Mouse (Mus musculus): ENCODE data around the gene Rnd1. TPM values are rescaled to one million over a fixed set of nuclear protein-coding genes. Genes with fewer than 3 reads are reported as not detected.

Gene Rnd1
- 12.6 and 16.7 TPM in 2 replicates for polyA plus RNA-seq (2015; fragmentation: Nextera tagmentation; extraction: Ambion mirVana)

DNA sequence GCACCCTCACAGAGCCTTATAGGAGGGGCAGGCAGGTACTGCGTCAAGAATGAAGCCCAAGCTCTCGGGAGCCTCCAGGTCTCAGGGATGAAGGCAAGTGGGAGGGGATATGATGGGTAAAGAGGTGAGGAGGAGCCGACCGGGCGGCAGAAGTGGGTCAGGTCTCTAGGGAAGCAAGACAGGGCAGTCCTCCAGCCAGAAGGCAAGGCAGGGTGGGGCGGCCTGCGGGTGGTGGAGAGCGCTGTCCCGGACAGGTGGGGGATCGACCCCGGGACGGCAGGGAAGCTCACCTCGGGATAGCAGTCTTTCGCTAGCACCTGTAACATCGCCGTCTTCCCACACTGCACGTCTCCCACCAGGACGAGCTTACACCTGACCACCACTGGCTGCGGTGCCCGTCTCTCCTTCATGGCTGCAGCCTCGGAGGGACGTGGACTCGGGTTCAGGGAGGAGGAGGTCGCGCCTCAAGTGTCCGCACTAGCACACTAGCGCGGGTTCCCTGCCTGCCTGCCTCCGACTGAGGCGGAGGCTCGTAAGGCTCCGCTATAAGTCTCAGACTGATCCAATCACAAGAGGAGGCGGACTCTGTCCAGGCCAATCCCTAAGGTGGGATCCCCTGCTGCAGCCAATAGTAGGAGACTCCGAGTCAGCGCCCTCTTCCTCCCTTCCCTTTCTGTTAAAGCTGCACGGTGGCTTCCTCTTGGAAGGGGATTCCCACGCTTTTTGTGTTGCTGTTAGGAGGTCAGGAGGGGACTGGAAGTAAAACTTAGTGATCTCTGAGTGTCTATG lies at the start of gene Rnd1:
TSS of gene Rnd1 (minus strand) at position 522 of the 789 bp plus-strand sequence.
- H3K4me3 ChIP-seq (ENCODE audit: low read length), result peak within 1 kb of the TSS; percentile 54
- H3K9me3 ChIP-seq (ENCODE audit: control insufficient read depth, low read length), result no peaks in the 10 kb centered on the region
- H3K9ac ChIP-seq (ENCODE audit: low read depth, low read length), result peak within 1 kb of the TSS; percentile 63
- peak within 1 kb of the TSS; percentile 85 for H3K4me2 ChIP-seq (ENCODE audit: low read length)
- peaks cover 32% of the 10 kb centered on the region for H3K4me1 ChIP-seq (ENCODE audit: control insufficient read depth, insufficient read depth, low read depth, low read length)
- no peaks in the 10 kb centered on the region for H3K36me3 ChIP-seq (ENCODE audit: control insufficient read depth, insufficient read depth, low read length)
- WGBS, result 1% methylated on average over 37 of the region's 37 CpGs
- H3K27ac ChIP-seq (ENCODE audit: low read depth, low read length), result no peak within 1 kb of the TSS
- peak; percentile 96 for ATAC-seq
- H3K27me3 ChIP-seq (replicated peaks; ENCODE audit: control insufficient read depth, insufficient read depth, low read length), result no peaks in the 10 kb centered on the region

DNA sequence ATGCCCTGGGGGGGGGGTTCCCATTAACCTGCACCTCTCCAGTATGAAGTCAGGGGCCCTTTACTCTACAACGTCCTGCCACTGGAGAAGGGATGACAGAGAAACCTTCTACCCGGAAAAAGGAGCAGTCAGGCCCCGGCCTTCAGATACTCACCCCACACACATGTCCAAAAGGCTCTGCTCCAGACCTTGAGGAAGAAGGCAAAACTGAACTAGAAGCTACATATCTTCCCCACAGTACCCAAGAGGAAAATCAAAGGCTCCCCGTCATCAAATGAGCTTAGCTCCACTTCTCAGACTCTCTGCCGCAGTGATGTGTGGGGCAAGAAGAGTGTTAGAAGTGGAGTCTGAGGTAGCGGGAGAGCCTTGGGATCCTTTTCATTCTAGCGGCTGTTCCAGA lies 49.5 kb upstream of the Rnd1 start:
- peak overlapping the region; percentile 99 for H3K4me2 ChIP-seq (ENCODE audit: low read length)
- H3K27ac ChIP-seq (ENCODE audit: low read depth, low read length), result no peak overlapping the region
- no peak overlapping the region for H3K9ac ChIP-seq (ENCODE audit: low read depth, low read length)
- WGBS, result 52% methylated on average over 7 of the region's 7 CpGs
- H3K4me1 ChIP-seq (ENCODE audit: control insufficient read depth, insufficient read depth, low read depth, low read length), result peaks cover 16% of the 10 kb centered on the region
- ATAC-seq, result no peak
- peaks cover 4% of the 10 kb centered on the region; the same call in 1 of the 2 replicates for H3K27me3 ChIP-seq (replicated peaks; ENCODE audit: control insufficient read depth, insufficient read depth, low read length)
- H3K36me3 ChIP-seq (ENCODE audit: control insufficient read depth, insufficient read depth, low read length), result no peaks in the 10 kb centered on the region
- no peaks in the 10 kb centered on the region for H3K9me3 ChIP-seq (ENCODE audit: control insufficient read depth, low read length)
- peak overlapping the region; percentile 55; the same call in 1 of the 2 replicates for H3K4me3 ChIP-seq (ENCODE audit: low read length)

DNA sequence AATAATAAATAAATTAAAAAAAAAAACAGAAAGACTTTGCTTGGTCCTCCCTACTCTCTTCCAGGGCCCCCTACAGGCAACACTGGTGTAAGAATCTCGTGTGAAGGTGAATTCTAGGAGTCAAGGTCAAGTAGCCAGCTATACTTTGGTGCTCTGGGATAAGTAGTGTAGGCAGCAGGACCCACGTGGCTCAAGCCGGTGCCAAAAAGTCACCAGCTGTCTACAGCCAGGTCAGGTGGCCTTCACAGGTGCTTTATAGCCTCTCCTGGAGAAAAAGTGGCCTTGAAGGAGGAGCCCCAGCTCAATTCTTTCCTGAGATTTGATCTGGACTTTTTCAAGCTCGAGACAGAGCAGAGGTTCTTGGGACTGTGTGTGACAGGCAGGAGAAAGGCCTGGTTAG lies 48.8 kb upstream of the Rnd1 start:
- Histone ChIP-seq H3K4me2 (ENCODE audit: low read length) (no peak overlapping the region), H3K27me3 (replicated peaks; ENCODE audit: control insufficient read depth, insufficient read depth, low read length) (peaks cover 4% of the 10 kb centered on the region; the same call in 1 of the 2 replicates), H3K4me3 (ENCODE audit: low read length) (no peak overlapping the region), H3K27ac (ENCODE audit: low read depth, low read length) (no peak overlapping the region), H3K36me3 (ENCODE audit: control insufficient read depth, insufficient read depth, low read length) (no peaks in the 10 kb centered on the region), H3K9ac (ENCODE audit: low read depth, low read length) (no peak overlapping the region), H3K4me1 (ENCODE audit: control insufficient read depth, insufficient read depth, low read depth, low read length) (peaks cover 16% of the 10 kb centered on the region), H3K9me3 (ENCODE audit: control insufficient read depth, low read length) (no peaks in the 10 kb centered on the region)
- 78% methylated on average over 4 of the region's 4 CpGs for WGBS
- ATAC-seq, result no peak

DNA sequence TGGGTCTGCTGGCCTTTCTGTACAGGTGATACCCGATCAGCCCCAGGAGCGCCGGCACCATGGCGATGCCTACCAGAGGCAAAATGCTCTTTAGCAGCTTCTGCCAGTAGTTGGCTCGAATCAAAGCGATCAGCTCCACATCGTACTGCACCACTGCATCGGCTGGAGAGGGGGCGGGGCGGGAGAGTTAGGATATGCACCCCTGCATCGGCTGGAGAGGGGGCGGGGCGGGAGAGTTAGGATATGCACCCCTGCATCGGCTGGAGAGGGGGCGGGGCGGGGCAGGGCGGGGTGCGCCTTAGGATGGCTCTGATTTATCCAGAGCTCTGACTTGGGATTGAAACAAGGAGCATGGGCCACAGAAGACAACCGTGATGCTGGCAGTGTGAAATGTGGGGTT lies 47.2 kb upstream of the Rnd1 start:
- no peaks in the 10 kb centered on the region for H3K9me3 ChIP-seq (ENCODE audit: control insufficient read depth, low read length)
- H3K4me1 ChIP-seq (ENCODE audit: control insufficient read depth, insufficient read depth, low read depth, low read length), result peaks cover 16% of the 10 kb centered on the region
- no peak overlapping the region for H3K4me3 ChIP-seq (ENCODE audit: low read length)
- no peak for ATAC-seq
- peaks cover 4% of the 10 kb centered on the region; the same call in 1 of the 2 replicates for H3K27me3 ChIP-seq (replicated peaks; ENCODE audit: control insufficient read depth, insufficient read depth, low read length)
- no peaks in the 10 kb centered on the region for H3K36me3 ChIP-seq (ENCODE audit: control insufficient read depth, insufficient read depth, low read length)
- WGBS, result 26% methylated on average over 19 of the region's 19 CpGs
- no peak overlapping the region for H3K27ac ChIP-seq (ENCODE audit: low read depth, low read length)
- H3K9ac ChIP-seq (ENCODE audit: low read depth, low read length), result no peak overlapping the region
- peak overlapping the region; percentile 20 for H3K4me2 ChIP-seq (ENCODE audit: low read length)

- Histone ChIP-seq H3K27me3 (replicated peaks; ENCODE audit: control insufficient read depth, insufficient read depth, low read length) (peaks cover 4% of the 10 kb centered on the region; the same call in 1 of the 2 replicates), H3K4me1 (ENCODE audit: control insufficient read depth, insufficient read depth, low read depth, low read length) (peaks cover 11% of the 10 kb centered on the region), H3K36me3 (ENCODE audit: control insufficient read depth, insufficient read depth, low read length) (no peaks in the 10 kb centered on the region), H3K9ac (ENCODE audit: low read depth, low read length) (no peak overlapping the region), H3K27ac (ENCODE audit: low read depth, low read length) (no peak overlapping the region), H3K9me3 (ENCODE audit: control insufficient read depth, low read length) (no peaks in the 10 kb centered on the region), H3K4me2 (ENCODE audit: low read length) (no peak overlapping the region), H3K4me3 (ENCODE audit: low read length) (no peak overlapping the region)
- ATAC-seq, result no peak
- WGBS, result 66% methylated on average over 14 of the region's 14 CpGs
Measured at GRCm38 (mm10) chr15:98722854-98723253, 45.6 kb upstream of the Rnd1 start.

- ATAC-seq, result no peak
- H3K27ac ChIP-seq (ENCODE audit: low read depth, low read length), result no peak overlapping the region
- WGBS, result 67% methylated on average over 8 of the region's 8 CpGs
Measured at GRCm38 (mm10) chr15:98722191-98722590, 44.9 kb upstream of the Rnd1 start.

GRCm38 (mm10) chr15:98717301-98717700 lies 40.0 kb upstream of the Rnd1 start:
- Histone ChIP-seq H3K9ac (ENCODE audit: low read depth, low read length) (no peak overlapping the region), H3K4me2 (ENCODE audit: low read length) (no peak overlapping the region), H3K36me3 (ENCODE audit: control insufficient read depth, insufficient read depth, low read length) (no peaks in the 10 kb centered on the region), H3K27me3 (replicated peaks; ENCODE audit: control insufficient read depth, insufficient read depth, low read length) (no peaks in the 10 kb centered on the region), H3K4me3 (ENCODE audit: low read length) (no peak overlapping the region), H3K4me1 (ENCODE audit: control insufficient read depth, insufficient read depth, low read depth, low read length) (no peaks in the 10 kb centered on the region), H3K27ac (ENCODE audit: low read depth, low read length) (no peak overlapping the region), H3K9me3 (ENCODE audit: control insufficient read depth, low read length) (no peaks in the 10 kb centered on the region)
- no peak for ATAC-seq
- WGBS, result 70% methylated on average over 16 of the region's 16 CpGs

More at GRCm38 (mm10) chr15:98722191-98722590, 44.9 kb upstream of the Rnd1 start:
- H3K4me1 ChIP-seq (ENCODE audit: control insufficient read depth, insufficient read depth, low read depth, low read length), result peaks cover 5% of the 10 kb centered on the region
- no peak overlapping the region for H3K9ac ChIP-seq (ENCODE audit: low read depth, low read length)
- no peaks in the 10 kb centered on the region for H3K9me3 ChIP-seq (ENCODE audit: control insufficient read depth, low read length)
- no peak overlapping the region for H3K4me2 ChIP-seq (ENCODE audit: low read length)
- no peaks in the 10 kb centered on the region for H3K36me3 ChIP-seq (ENCODE audit: control insufficient read depth, insufficient read depth, low read length)
- H3K27me3 ChIP-seq (replicated peaks; ENCODE audit: control insufficient read depth, insufficient read depth, low read length), result peaks cover 4% of the 10 kb centered on the region; the same call in 1 of the 2 replicates
- H3K4me3 ChIP-seq (ENCODE audit: low read length), result no peak overlapping the region

DNA sequence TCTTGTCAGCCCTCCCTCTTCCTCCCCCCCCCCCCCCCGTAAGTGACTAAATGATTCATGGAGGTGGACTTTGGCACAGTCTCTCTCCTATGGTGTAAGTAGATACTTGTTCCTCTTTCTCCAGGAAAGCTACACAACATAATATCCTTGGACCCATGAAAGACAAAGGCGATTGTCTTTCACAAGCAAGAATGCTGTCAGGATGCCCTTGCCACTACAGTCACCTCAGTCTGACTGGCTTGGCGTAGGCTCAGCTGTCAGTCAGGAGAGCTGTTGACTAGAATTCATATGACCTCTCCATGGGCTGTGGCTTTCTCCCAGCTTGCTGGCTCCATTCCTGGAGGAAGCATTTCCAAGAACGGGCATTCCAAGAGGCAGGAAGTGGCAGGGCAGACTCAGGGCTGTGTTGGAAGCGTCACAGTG lies 37.0 kb upstream of the Rnd1 start:
- ATAC-seq, result no peak
- Histone ChIP-seq H3K4me1 (ENCODE audit: control insufficient read depth, insufficient read depth, low read depth, low read length) (no peaks in the 10 kb centered on the region), H3K36me3 (ENCODE audit: control insufficient read depth, insufficient read depth, low read length) (no peaks in the 10 kb centered on the region), H3K9ac (ENCODE audit: low read depth, low read length) (no peak overlapping the region), H3K4me3 (ENCODE audit: low read length) (no peak overlapping the region), H3K4me2 (ENCODE audit: low read length) (no peak overlapping the region), H3K27me3 (replicated peaks; ENCODE audit: control insufficient read depth, insufficient read depth, low read length) (no peaks in the 10 kb centered on the region), H3K9me3 (ENCODE audit: control insufficient read depth, low read length) (no peaks in the 10 kb centered on the region), H3K27ac (ENCODE audit: low read depth, low read length) (no peak overlapping the region)
- 54% methylated on average over 4 of the region's 5 CpGs for WGBS

DNA sequence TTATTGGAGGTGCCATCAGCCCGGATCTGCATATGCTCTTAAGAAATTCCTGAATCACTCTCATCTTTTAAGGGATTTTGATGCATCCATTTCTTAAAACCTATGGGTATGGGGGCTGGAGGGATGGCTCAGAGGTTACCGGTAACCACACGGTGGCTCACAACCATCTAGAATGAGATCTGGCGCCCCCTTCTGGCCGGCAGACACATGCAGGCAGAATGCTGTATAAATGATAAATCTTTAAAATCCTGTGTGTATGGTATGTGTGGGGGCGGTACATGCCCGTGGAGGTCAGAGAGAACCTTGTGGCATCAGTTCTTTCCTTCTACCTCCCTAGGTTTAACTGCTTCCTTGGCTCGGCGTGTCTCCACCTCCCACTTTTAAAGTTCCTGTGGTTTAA lies 33.2 kb upstream of the Rnd1 start:
- no peak overlapping the region for H3K4me3 ChIP-seq (ENCODE audit: low read length)
- H3K4me1 ChIP-seq (ENCODE audit: control insufficient read depth, insufficient read depth, low read depth, low read length), result peaks cover 4% of the 10 kb centered on the region; the same call in 1 of the 2 replicates
- peaks cover 2% of the 10 kb centered on the region; the same call in 1 of the 2 replicates for H3K27me3 ChIP-seq (replicated peaks; ENCODE audit: control insufficient read depth, insufficient read depth, low read length)
- H3K27ac ChIP-seq (ENCODE audit: low read depth, low read length), result no peak overlapping the region
- H3K4me2 ChIP-seq (ENCODE audit: low read length), result no peak overlapping the region
- H3K36me3 ChIP-seq (ENCODE audit: control insufficient read depth, insufficient read depth, low read length), result no peaks in the 10 kb centered on the region
- no peak for ATAC-seq
- no peak overlapping the region for H3K9ac ChIP-seq (ENCODE audit: low read depth, low read length)
- H3K9me3 ChIP-seq (ENCODE audit: control insufficient read depth, low read length), result no peaks in the 10 kb centered on the region
- WGBS, result 16% methylated on average over 9 of the region's 9 CpGs
